Mouse (Mus musculus): ENCODE data around the gene Meltf. TPM values are rescaled to one million over a fixed set of nuclear protein-coding genes. Genes with fewer than 3 reads are reported as not detected.

Meltf gene
- 0.15 and 0.20 TPM in 2 replicates for polyA plus RNA-seq (2016; fragmentation: Nextera tagmentation; extraction: Ambion mirVana)

GRCm38 (mm10) chr16:31878573-31879257, at the start of gene Meltf:
Gene Meltf (plus strand): TSS chr16:31878810.
- no peaks in the 10 kb centered on the region for H3K9me3 ChIP-seq
- no peaks in the 10 kb centered on the region for H3K27me3 ChIP-seq (replicated peaks)
- H3K4me3 ChIP-seq, result no peak within 1 kb of the TSS
- H3K36me3 ChIP-seq, result peaks cover 8% of the 10 kb centered on the region; the same call in 1 of the 2 replicates
- H3K4me1 ChIP-seq, result 0 out of 2 replicates have a peak, but pooled peaks cover 5% of the 10 kb centered on the region
- WGBS, result 29% methylated on average over 21 of the region's 21 CpGs
- H3K4me2 ChIP-seq (replicated peaks), result peak within 1 kb of the TSS; percentile 17; the same call in 1 of the 2 replicates
- H3K27ac ChIP-seq, result no peak within 1 kb of the TSS
- peak; percentile 79 for ATAC-seq (ENCODE audit: low FRiP score, low read depth)
- no peak within 1 kb of the TSS for H3K9ac ChIP-seq

GRCm38 (mm10) chr16:31830726-31831125, 47.9 kb upstream of the Meltf start:
- Histone ChIP-seq H3K27ac (no peak overlapping the region), H3K27me3 (replicated peaks) (no peaks in the 10 kb centered on the region), H3K4me1 (peaks cover 2% of the 10 kb centered on the region; the same call in 1 of the 2 replicates), H3K4me2 (replicated peaks) (no peak overlapping the region), H3K9me3 (no peaks in the 10 kb centered on the region), H3K4me3 (no peak overlapping the region), H3K9ac (no peak overlapping the region), H3K36me3 (peaks cover 3% of the 10 kb centered on the region; the same call in 1 of the 2 replicates)
- no peak for ATAC-seq (ENCODE audit: low FRiP score, low read depth)
- 93% methylated on average over 4 of the region's 4 CpGs for WGBS

GRCm38 (mm10) chr16:31832630-31833422, 45.8 kb upstream of the Meltf start:
- ATAC-seq (ENCODE audit: low FRiP score, low read depth), result no peak
- no peak overlapping the region for H3K4me3 ChIP-seq
- H3K27me3 ChIP-seq (replicated peaks), result no peaks in the 10 kb centered on the region
- H3K9me3 ChIP-seq, result no peaks in the 10 kb centered on the region
- H3K27ac ChIP-seq, result no peak overlapping the region
- H3K9ac ChIP-seq, result no peak overlapping the region
- peaks cover 7% of the 10 kb centered on the region; the same call in 1 of the 2 replicates for H3K36me3 ChIP-seq
- WGBS, result 97% methylated on average over 10 of the region's 10 CpGs
- H3K4me2 ChIP-seq (replicated peaks), result no peak overlapping the region
- H3K4me1 ChIP-seq, result no peaks in the 10 kb centered on the region

- Histone ChIP-seq H3K9ac (no peak overlapping the region), H3K9me3 (no peaks in the 10 kb centered on the region), H3K4me1 (no peaks in the 10 kb centered on the region), H3K27ac (no peak overlapping the region), H3K36me3 (peaks cover 10% of the 10 kb centered on the region; the same call in 1 of the 2 replicates), H3K27me3 (replicated peaks) (no peaks in the 10 kb centered on the region), H3K4me2 (replicated peaks) (no peak overlapping the region), H3K4me3 (no peak overlapping the region)
- 74% methylated on average over 7 of the region's 7 CpGs for WGBS
- ATAC-seq (ENCODE audit: low FRiP score, low read depth), result no peak
Observed at GRCm38 (mm10) chr16:31834011-31834584, 44.5 kb upstream of the Meltf start.

GRCm38 (mm10) chr16:31834662-31835318, 43.8 kb upstream of the Meltf start:
- Histone ChIP-seq H3K4me3 (no peak overlapping the region), H3K9ac (no peak overlapping the region), H3K36me3 (peaks cover 7% of the 10 kb centered on the region; the same call in 1 of the 2 replicates), H3K9me3 (no peaks in the 10 kb centered on the region), H3K4me2 (replicated peaks) (no peak overlapping the region), H3K4me1 (no peaks in the 10 kb centered on the region), H3K27ac (no peak overlapping the region), H3K27me3 (replicated peaks) (no peaks in the 10 kb centered on the region)
- 88% methylated on average over 2 of the region's 2 CpGs for WGBS
- no peak for ATAC-seq (ENCODE audit: low FRiP score, low read depth)

GRCm38 (mm10) chr16:31837362-31837761, 41.2 kb upstream of the Meltf start:
- Histone ChIP-seq H3K27me3 (replicated peaks) (no peaks in the 10 kb centered on the region), H3K9ac (no peak overlapping the region), H3K27ac (no peak overlapping the region), H3K9me3 (no peaks in the 10 kb centered on the region), H3K4me1 (no peaks in the 10 kb centered on the region), H3K4me2 (replicated peaks) (no peak overlapping the region), H3K36me3 (peaks cover 7% of the 10 kb centered on the region; the same call in 1 of the 2 replicates), H3K4me3 (no peak overlapping the region)
- WGBS, result 88% methylated on average over 3 of the region's 3 CpGs
- no peak for ATAC-seq (ENCODE audit: low FRiP score, low read depth)

GRCm38 (mm10) chr16:31844246-31844645, 34.4 kb upstream of the Meltf start:
- no peaks in the 10 kb centered on the region for H3K9me3 ChIP-seq
- no peak overlapping the region for H3K4me3 ChIP-seq
- no peak for ATAC-seq (ENCODE audit: low FRiP score, low read depth)
- H3K9ac ChIP-seq, result no peak overlapping the region
- no peaks in the 10 kb centered on the region for H3K4me1 ChIP-seq
- no peaks in the 10 kb centered on the region for H3K27me3 ChIP-seq (replicated peaks)
- no peak overlapping the region for H3K4me2 ChIP-seq (replicated peaks)
- no peak overlapping the region for H3K27ac ChIP-seq
- no peaks in the 10 kb centered on the region for H3K36me3 ChIP-seq
- 93% methylated on average over 3 of the region's 3 CpGs for WGBS

GRCm38 (mm10) chr16:31846763-31847162, 31.8 kb upstream of the Meltf start:
- ATAC-seq (ENCODE audit: low FRiP score, low read depth), result no peak
- Histone ChIP-seq H3K4me3 (no peak overlapping the region), H3K4me2 (replicated peaks) (no peak overlapping the region), H3K9ac (no peak overlapping the region), H3K4me1 (no peaks in the 10 kb centered on the region), H3K27ac (no peak overlapping the region), H3K36me3 (no peaks in the 10 kb centered on the region), H3K9me3 (no peaks in the 10 kb centered on the region), H3K27me3 (replicated peaks) (no peaks in the 10 kb centered on the region)
- 54% methylated on average over 10 of the region's 10 CpGs for WGBS

- H3K9ac ChIP-seq, result no peak overlapping the region
- H3K4me1 ChIP-seq, result no peaks in the 10 kb centered on the region
- H3K36me3 ChIP-seq, result peaks cover 51% of the 10 kb centered on the region
- ATAC-seq (ENCODE audit: low FRiP score, low read depth), result no peak
- no peak overlapping the region for H3K27ac ChIP-seq
- H3K4me3 ChIP-seq, result no peak overlapping the region
- WGBS, result 94% methylated on average over 5 of the region's 5 CpGs
- no peak overlapping the region for H3K4me2 ChIP-seq (replicated peaks)
- H3K9me3 ChIP-seq, result 0 out of 2 replicates have a peak, but pooled peaks cover 6% of the 10 kb centered on the region
- no peaks in the 10 kb centered on the region for H3K27me3 ChIP-seq (replicated peaks)
Observed at GRCm38 (mm10) chr16:31863920-31864319, 14.7 kb upstream of the Meltf start.

GRCm38 (mm10) chr16:31865242-31865641, 13.4 kb upstream of the Meltf start:
- Histone ChIP-seq H3K4me1 (no peaks in the 10 kb centered on the region), H3K9ac (no peak overlapping the region), H3K27me3 (replicated peaks) (no peaks in the 10 kb centered on the region), H3K4me3 (no peak overlapping the region), H3K9me3 (0 out of 2 replicates have a peak, but pooled peaks cover 6% of the 10 kb centered on the region), H3K4me2 (replicated peaks) (no peak overlapping the region), H3K27ac (no peak overlapping the region), H3K36me3 (peaks cover 43% of the 10 kb centered on the region)
- 76% methylated on average over 3 of the region's 3 CpGs for WGBS
- no peak for ATAC-seq (ENCODE audit: low FRiP score, low read depth)

GRCm38 (mm10) chr16:31866911-31867310, 11.7 kb upstream of the Meltf start:
- Histone ChIP-seq H3K9me3 (no peaks in the 10 kb centered on the region), H3K36me3 (peaks cover 39% of the 10 kb centered on the region; the same call in 1 of the 2 replicates), H3K4me1 (no peaks in the 10 kb centered on the region), H3K27ac (no peak overlapping the region), H3K4me3 (no peak overlapping the region), H3K27me3 (replicated peaks) (no peaks in the 10 kb centered on the region), H3K9ac (no peak overlapping the region), H3K4me2 (replicated peaks) (no peak overlapping the region)
- WGBS, result 90% methylated on average over 3 of the region's 3 CpGs
- ATAC-seq (ENCODE audit: low FRiP score, low read depth), result no peak

- no peak overlapping the region for H3K4me2 ChIP-seq (replicated peaks)
- H3K4me1 ChIP-seq, result no peaks in the 10 kb centered on the region
- WGBS, result 82% methylated on average over 4 of the region's 4 CpGs
- no peak overlapping the region for H3K4me3 ChIP-seq
- H3K27me3 ChIP-seq (replicated peaks), result no peaks in the 10 kb centered on the region
- ATAC-seq (ENCODE audit: low FRiP score, low read depth), result no peak
- H3K36me3 ChIP-seq, result peaks cover 36% of the 10 kb centered on the region; the same call in 1 of the 2 replicates
- H3K27ac ChIP-seq, result no peak overlapping the region
- H3K9me3 ChIP-seq, result no peaks in the 10 kb centered on the region
- H3K9ac ChIP-seq, result no peak overlapping the region
Observed at GRCm38 (mm10) chr16:31867736-31868135, 10.9 kb upstream of the Meltf start.
